Mouse (Mus musculus) limb, embryonic 11.5 days (tissue): ENCODE measurements around the gene Map3k21. TPM values are rescaled to one million over a fixed set of nuclear protein-coding genes. Genes with fewer than 3 reads are reported as not detected.

Experiments
- ATAC-seq: fragments of 200-750 bp; cut with Nextera tagmentation; 2 replicates; pipeline ENCODE4 v1.8.0; 2017; ENCODE audit warnings: low read depth; ENCODE audit not compliant: insufficient number of reproducible peaks, low FRiP score, low TSS enrichment
- DNase-seq: peaks from one replicate; pipeline ENCODE4 v3.0.0-alpha.2; 2015; ENCODE audit warnings: low spot score
- H3K27ac ChIP-seq: fragments of 300-500 bp; sonication (generic); replicated peaks from 2 replicates; pipeline ENCODE4 v1.5.1; 2014; ENCODE audit warnings: low read depth, mild to moderate bottlenecking, low read length
- H3K27me3 ChIP-seq: fragments of 300-500 bp; sonication (generic); 2 replicates; pipeline ENCODE4 v1.6.1; 2014; ENCODE audit warnings: mild to moderate bottlenecking, low read length, mixed read lengths; ENCODE audit not compliant: control insufficient read depth, insufficient read depth
- H3K36me3 ChIP-seq: fragments of 300-500 bp; sonication (generic); 2 replicates; pipeline ENCODE4 v1.6.1; 2014; ENCODE audit warnings: mild to moderate bottlenecking, low read length, moderate library complexity, mixed read lengths; ENCODE audit not compliant: control insufficient read depth, insufficient read depth
- H3K4me1 ChIP-seq: fragments of 300-500 bp; sonication (generic); 2 replicates; pipeline ENCODE4 v1.6.1; 2014; ENCODE audit warnings: low read length, mixed read lengths; ENCODE audit not compliant: control insufficient read depth, insufficient read depth
- H3K4me2 ChIP-seq: fragments of 300-500 bp; sonication (generic); 2 replicates; pipeline ENCODE4 v1.6.1; 2014; ENCODE audit warnings: low read depth, mild to moderate bottlenecking, moderate library complexity; ENCODE audit not compliant: severe bottlenecking
- H3K4me3 ChIP-seq: fragments of 300-500 bp; sonication (generic); 2 replicates; pipeline ENCODE4 v1.5.1; 2014; ENCODE audit warnings: low read depth, low read length
- H3K9ac ChIP-seq: fragments of 300-500 bp; sonication (generic); 2 replicates; pipeline ENCODE4 v1.6.1; 2014; ENCODE audit warnings: mild to moderate bottlenecking, low read length
- H3K9me3 ChIP-seq: fragments of 300-500 bp; sonication (generic); 2 replicates; pipeline ENCODE4 v1.6.1; 2016; ENCODE audit warnings: low read length; ENCODE audit not compliant: control insufficient read depth
- WGBS: fragments of 180-500 bp; shearing (Covaris S2); extraction: QIAGEN DNeasy Blood & Tissue Kit; methylation state at CpG from one replicate; pipeline ENCODE4 v1.1.7; 2014; 5-methylcytosine and 5-hydroxymethylcytosine counted together
- polyA plus RNA-seq: library from polyadenylated mRNA; unstranded; fragments of >200 nt; fragmentation: Nextera tagmentation; extraction: Ambion mirVana; gene quantifications from 2 replicates; pipeline ENCODE4 v1.2.1, GENCODE M21; 2014

Map3k21 gene
- polyA plus RNA-seq, 1 experiment from 2014 or later, result not detected

- Histone ChIP-seq H3K4me2 (no peak overlapping the region), H3K9ac (no peak overlapping the region), H3K4me1 (no peaks in the 10 kb centered on the region), H3K4me3 (no peak overlapping the region), H3K27ac (no peak overlapping the region), H3K9me3 (no peaks in the 10 kb centered on the region), H3K36me3 (no peaks in the 10 kb centered on the region), H3K27me3 (no peaks in the 10 kb centered on the region)
- DNase-seq (no peak), ATAC-seq (no peak)
- WGBS, result 90% methylated on average over 9 of the region's 9 CpGs
Observed at GRCm38 (mm10) chr8:125948696-125949308, 38.6 kb downstream of the Map3k21 start.

- Histone ChIP-seq H3K9me3 (no peaks in the 10 kb centered on the region), H3K4me2 (no peak overlapping the region), H3K27me3 (no peaks in the 10 kb centered on the region), H3K4me1 (no peaks in the 10 kb centered on the region), H3K4me3 (no peak overlapping the region), H3K36me3 (no peaks in the 10 kb centered on the region), H3K27ac (no peak overlapping the region), H3K9ac (no peak overlapping the region)
- DNase-seq, result peak; percentile 85
- WGBS, result 24% methylated on average over 23 of the region's 23 CpGs
- peak; percentile 80 for ATAC-seq
Observed at GRCm38 (mm10) chr8:125950007-125950940, 40.0 kb downstream of the Map3k21 start.

GRCm38 (mm10) chr8:125955671-125956070 is 45.4 kb downstream of the Map3k21 start:
- peak; percentile 68 for DNase-seq
- ATAC-seq, result no peak
- Histone ChIP-seq H3K9ac (no peak overlapping the region), H3K4me3 (no peak overlapping the region), H3K36me3 (no peaks in the 10 kb centered on the region), H3K4me2 (no peak overlapping the region), H3K27ac (no peak overlapping the region), H3K9me3 (no peaks in the 10 kb centered on the region), H3K4me1 (no peaks in the 10 kb centered on the region), H3K27me3 (no peaks in the 10 kb centered on the region)
- 15% methylated on average over 11 of the region's 11 CpGs for WGBS

GRCm38 (mm10) chr8:125956796-125957195 is 46.5 kb downstream of the Map3k21 start:
- Histone ChIP-seq H3K27ac (no peak overlapping the region), H3K27me3 (no peaks in the 10 kb centered on the region), H3K4me1 (no peaks in the 10 kb centered on the region), H3K9me3 (peaks cover 5% of the 10 kb centered on the region; the same call in 1 of the 2 replicates), H3K4me2 (no peak overlapping the region), H3K4me3 (no peak overlapping the region), H3K9ac (no peak overlapping the region), H3K36me3 (no peaks in the 10 kb centered on the region)
- ATAC-seq, result no peak
- no peak for DNase-seq
- 73% methylated on average over 9 of the region's 9 CpGs for WGBS

- no peak overlapping the region for H3K9ac ChIP-seq
- H3K4me1 ChIP-seq, result no peaks in the 10 kb centered on the region
- WGBS, result 49% methylated on average over 13 of the region's 13 CpGs
- DNase-seq (no peak), ATAC-seq (no peak)
- no peak overlapping the region for H3K27ac ChIP-seq
- peaks cover 5% of the 10 kb centered on the region; the same call in 1 of the 2 replicates for H3K9me3 ChIP-seq
- no peaks in the 10 kb centered on the region for H3K36me3 ChIP-seq
- no peaks in the 10 kb centered on the region for H3K27me3 ChIP-seq
- H3K4me2 ChIP-seq, result no peak overlapping the region
- no peak overlapping the region for H3K4me3 ChIP-seq
Observed at GRCm38 (mm10) chr8:125957226-125957993, 47.2 kb downstream of the Map3k21 start.

GRCm38 (mm10) chr8:125957994-125958368 is 47.7 kb downstream of the Map3k21 start:
- Histone ChIP-seq H3K4me2 (no peak overlapping the region), H3K4me1 (no peaks in the 10 kb centered on the region), H3K9me3 (peaks cover 5% of the 10 kb centered on the region; the same call in 1 of the 2 replicates), H3K27ac (no peak overlapping the region), H3K9ac (no peak overlapping the region), H3K36me3 (no peaks in the 10 kb centered on the region), H3K27me3 (no peaks in the 10 kb centered on the region), H3K4me3 (no peak overlapping the region)
- ATAC-seq (no peak), DNase-seq (no peak)
- WGBS, result 55% methylated on average over 1 of the region's 1 CpGs

- H3K9me3 ChIP-seq, result peaks cover 5% of the 10 kb centered on the region; the same call in 1 of the 2 replicates
- H3K27ac ChIP-seq, result no peak overlapping the region
- H3K4me3 ChIP-seq, result no peak overlapping the region
- peaks cover 3% of the 10 kb centered on the region; the same call in 1 of the 2 replicates for H3K27me3 ChIP-seq
- no peaks in the 10 kb centered on the region for H3K4me1 ChIP-seq
- ATAC-seq (no peak), DNase-seq (no peak)
- H3K9ac ChIP-seq, result no peak overlapping the region
- H3K4me2 ChIP-seq, result no peak overlapping the region
- no peaks in the 10 kb centered on the region for H3K36me3 ChIP-seq
- 65% methylated on average over 4 of the region's 4 CpGs for WGBS
Observed at GRCm38 (mm10) chr8:125959363-125959771, 49.1 kb downstream of the Map3k21 start.

- H3K4me1 ChIP-seq, result no peaks in the 10 kb centered on the region
- H3K9me3 ChIP-seq, result peaks cover 5% of the 10 kb centered on the region; the same call in 1 of the 2 replicates
- WGBS, result 85% methylated on average over 8 of the region's 8 CpGs
- DNase-seq (no peak), ATAC-seq (no peak)
- H3K36me3 ChIP-seq, result no peaks in the 10 kb centered on the region
- no peak overlapping the region for H3K27ac ChIP-seq
- no peak overlapping the region for H3K9ac ChIP-seq
- H3K4me2 ChIP-seq, result no peak overlapping the region
- no peak overlapping the region for H3K4me3 ChIP-seq
- peaks cover 3% of the 10 kb centered on the region; the same call in 1 of the 2 replicates for H3K27me3 ChIP-seq
Observed at GRCm38 (mm10) chr8:125960037-125960436, 49.8 kb downstream of the Map3k21 start.
